Mouse (Mus musculus) liver, embryonic 15.5 days (tissue): ENCODE results near the gene Prkab1. TPM values are rescaled to one million over a fixed set of nuclear protein-coding genes. Genes with fewer than 3 reads are reported as not detected.

Experiments used
- ATAC-seq: fragments of 200-750 bp; cut with Nextera tagmentation; 2 replicates; pipeline ENCODE4 v1.8.0; 2017; ENCODE audit warnings: moderate number of reproducible peaks, mild to moderate bottlenecking, moderate library complexity; ENCODE audit not compliant: insufficient read depth
- H3K27ac ChIP-seq: fragments of 300-500 bp; sonication (generic); replicated peaks from 2 replicates; pipeline ENCODE4 v1.5.1; 2015; ENCODE audit warnings: mild to moderate bottlenecking, inconsistent platforms
- H3K27me3 ChIP-seq: fragments of 300-500 bp; sonication (generic); 2 replicates; pipeline ENCODE4 v1.6.1; 2015; ENCODE audit warnings: mild to moderate bottlenecking, inconsistent platforms
- H3K36me3 ChIP-seq: fragments of 300-500 bp; sonication (generic); replicated peaks from 2 replicates; pipeline ENCODE4 v1.6.1; 2015; ENCODE audit warnings: moderate library complexity, mild to moderate bottlenecking, inconsistent platforms
- H3K4me1 ChIP-seq: fragments of 300-500 bp; sonication (generic); replicated peaks from 2 replicates; pipeline ENCODE4 v1.6.1; 2015; ENCODE audit warnings: inconsistent platforms
- H3K4me2 ChIP-seq: fragments of 300-500 bp; sonication (generic); 2 replicates; pipeline ENCODE4 v1.6.1; 2015; ENCODE audit warnings: moderate library complexity, mild to moderate bottlenecking, inconsistent platforms
- H3K4me3 ChIP-seq: fragments of 300-500 bp; sonication (generic); replicated peaks from 2 replicates; pipeline ENCODE4 v1.5.1; 2015; ENCODE audit warnings: mild to moderate bottlenecking, inconsistent platforms
- H3K9ac ChIP-seq: fragments of 300-500 bp; sonication (generic); 2 replicates; pipeline ENCODE4 v1.6.1; 2015; ENCODE audit warnings: moderate library complexity, mild to moderate bottlenecking, inconsistent platforms
- H3K9me3 ChIP-seq: fragments of 300-500 bp; sonication (generic); replicated peaks from 2 replicates; pipeline ENCODE4 v1.6.1; 2016; ENCODE audit warnings: inconsistent platforms
- WGBS: fragments of 180-500 bp; shearing (Covaris S2); methylation state at CpG from one replicate; pipeline ENCODE4 v1.1.7; 2015; ENCODE audit warnings: mixed read lengths; ENCODE audit not compliant: insufficient replicate concordance; 5-methylcytosine and 5-hydroxymethylcytosine counted together
- polyA plus RNA-seq: library from polyadenylated mRNA; unstranded; fragments of >200 nt; fragmentation: Nextera tagmentation; extraction: Ambion mirVana; gene quantifications from 2 replicates; pipeline ENCODE4 v1.2.1, GENCODE M21; 2015

Prkab1 gene
- polyA plus RNA-seq, 1 experiment from 2014 or later = 89.4 TPM

DNA sequence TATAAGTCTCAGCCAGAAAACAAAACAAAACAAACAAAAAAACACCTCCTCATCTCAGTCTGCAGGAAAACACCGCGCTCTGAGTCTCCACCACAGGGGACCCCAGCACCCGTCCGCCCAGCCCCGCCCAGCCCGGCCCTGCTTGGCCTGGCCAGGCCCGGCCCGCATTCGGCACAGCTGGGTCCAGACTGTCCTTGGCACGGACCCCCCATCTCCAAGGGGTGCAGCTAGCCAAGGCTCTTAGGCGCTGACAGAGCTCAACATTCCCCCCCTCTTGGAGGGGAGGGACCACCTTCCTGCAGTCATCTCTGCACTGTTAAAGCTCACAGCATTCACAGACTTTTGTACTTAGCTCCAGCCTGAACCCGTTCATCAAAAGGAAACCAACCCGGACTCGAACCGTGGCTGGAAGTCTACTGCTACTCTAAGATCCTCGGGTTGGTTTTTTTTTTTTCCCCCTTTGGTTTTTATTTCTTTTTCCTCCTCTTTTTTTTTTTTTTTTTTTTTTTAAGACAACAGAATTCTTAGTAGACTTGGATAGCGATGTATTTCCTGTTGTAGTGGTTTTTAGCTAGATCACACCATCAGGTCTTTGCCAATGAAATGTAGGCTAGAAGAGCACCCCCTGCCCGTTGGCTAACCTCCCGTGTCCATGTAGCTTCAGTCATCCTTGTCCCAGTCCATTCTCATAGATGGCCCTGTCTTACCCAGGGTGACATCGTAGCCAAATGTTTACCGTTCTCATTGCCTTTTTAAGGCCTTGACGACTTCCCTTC lies 17.8 kb downstream of the Prkab1 start:
- Histone ChIP-seq H3K27ac (no peak overlapping the region), H3K4me3 (no peak overlapping the region), H3K36me3 (peaks cover 74% of the 10 kb centered on the region), H3K9me3 (no peaks in the 10 kb centered on the region), H3K4me2 (no peak overlapping the region), H3K9ac (no peak overlapping the region), H3K4me1 (peaks cover 29% of the 10 kb centered on the region), H3K27me3 (no peaks in the 10 kb centered on the region)
- 83% methylated on average over 22 of the region's 22 CpGs for WGBS
- no peak for ATAC-seq

DNA sequence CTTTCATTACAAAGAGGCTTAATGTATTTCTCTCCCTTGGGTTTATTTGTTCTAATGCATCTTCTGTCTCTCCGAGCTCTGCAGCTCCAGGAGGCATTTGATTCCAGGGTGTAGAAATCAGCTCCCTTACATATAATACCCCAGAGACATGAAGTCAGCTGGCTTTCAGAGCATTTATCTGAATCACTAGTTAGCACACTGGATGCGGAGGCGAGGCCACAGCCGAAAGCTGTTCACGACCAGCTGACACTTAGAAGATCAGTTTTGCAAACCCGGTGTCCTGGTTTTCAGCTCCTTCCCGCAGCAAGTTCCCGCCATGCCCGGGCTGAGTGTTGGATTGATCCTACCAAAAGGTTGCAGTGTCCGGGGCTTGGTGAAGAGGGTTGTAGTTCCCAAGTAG lies 20.0 kb downstream of the Prkab1 start:
- no peak overlapping the region for H3K4me3 ChIP-seq
- ATAC-seq = no peak
- no peaks in the 10 kb centered on the region for H3K27me3 ChIP-seq
- H3K4me1 ChIP-seq = peaks cover 15% of the 10 kb centered on the region
- WGBS = 90% methylated on average over 10 of the region's 10 CpGs
- no peak overlapping the region for H3K9ac ChIP-seq
- no peak overlapping the region for H3K27ac ChIP-seq
- H3K9me3 ChIP-seq = no peaks in the 10 kb centered on the region
- no peak overlapping the region for H3K4me2 ChIP-seq
- peaks cover 96% of the 10 kb centered on the region for H3K36me3 ChIP-seq

DNA sequence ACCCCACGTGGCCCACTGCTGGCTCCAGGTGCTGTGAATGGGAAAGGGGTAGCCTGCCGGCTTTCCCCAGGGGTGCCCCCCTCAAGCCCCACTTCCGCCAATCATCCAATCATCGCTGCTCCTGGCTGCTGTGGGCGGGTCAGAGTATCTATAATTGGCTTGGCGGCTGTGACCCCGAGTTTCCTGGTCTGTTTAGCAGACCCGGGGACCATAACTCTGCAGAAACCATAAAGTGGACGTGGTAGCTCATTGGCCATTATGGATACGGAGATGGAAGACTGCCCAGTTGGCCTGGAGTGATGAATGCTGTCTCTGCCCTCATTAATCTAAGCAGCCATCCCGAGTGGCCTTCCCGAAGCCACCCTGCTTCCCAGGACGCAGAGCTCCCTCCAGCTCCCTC lies 20.5 kb downstream of the Prkab1 start:
- ATAC-seq = no peak
- Histone ChIP-seq H3K4me1 (peaks cover 10% of the 10 kb centered on the region; the same call in 1 of the 2 replicates), H3K9ac (no peak overlapping the region), H3K4me3 (no peak overlapping the region), H3K27me3 (no peaks in the 10 kb centered on the region), H3K9me3 (no peaks in the 10 kb centered on the region), H3K27ac (no peak overlapping the region), H3K4me2 (no peak overlapping the region), H3K36me3 (peaks cover 96% of the 10 kb centered on the region)
- 73% methylated on average over 13 of the region's 13 CpGs for WGBS

DNA sequence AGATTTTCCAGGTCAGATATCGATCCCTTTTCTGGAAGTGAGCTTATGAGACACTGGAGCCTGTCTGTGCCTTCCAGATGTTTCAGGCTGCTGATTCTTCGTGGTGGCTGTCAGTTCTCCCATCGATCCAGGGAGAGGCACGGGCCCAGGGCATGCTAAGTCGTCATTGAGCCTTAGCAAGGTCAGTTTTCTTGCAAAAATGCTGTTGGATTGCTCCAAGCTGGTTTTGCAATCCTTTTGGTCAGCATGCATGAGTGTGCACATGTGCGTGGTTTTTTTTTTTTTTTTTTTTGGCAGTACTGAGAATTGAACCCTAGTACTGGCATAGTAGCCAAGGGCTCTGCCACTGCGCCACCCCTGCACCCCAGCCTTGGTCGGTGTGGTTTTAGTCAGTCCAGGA lies 21.2 kb downstream of the Prkab1 start:
- H3K4me1 ChIP-seq = peaks cover 10% of the 10 kb centered on the region; the same call in 1 of the 2 replicates
- H3K9ac ChIP-seq = no peak overlapping the region
- no peaks in the 10 kb centered on the region for H3K27me3 ChIP-seq
- H3K27ac ChIP-seq = no peak overlapping the region
- peaks cover 93% of the 10 kb centered on the region for H3K36me3 ChIP-seq
- no peak for ATAC-seq
- H3K4me3 ChIP-seq = no peak overlapping the region
- no peak overlapping the region for H3K4me2 ChIP-seq
- WGBS = 81% methylated on average over 8 of the region's 8 CpGs
- H3K9me3 ChIP-seq = no peaks in the 10 kb centered on the region

DNA sequence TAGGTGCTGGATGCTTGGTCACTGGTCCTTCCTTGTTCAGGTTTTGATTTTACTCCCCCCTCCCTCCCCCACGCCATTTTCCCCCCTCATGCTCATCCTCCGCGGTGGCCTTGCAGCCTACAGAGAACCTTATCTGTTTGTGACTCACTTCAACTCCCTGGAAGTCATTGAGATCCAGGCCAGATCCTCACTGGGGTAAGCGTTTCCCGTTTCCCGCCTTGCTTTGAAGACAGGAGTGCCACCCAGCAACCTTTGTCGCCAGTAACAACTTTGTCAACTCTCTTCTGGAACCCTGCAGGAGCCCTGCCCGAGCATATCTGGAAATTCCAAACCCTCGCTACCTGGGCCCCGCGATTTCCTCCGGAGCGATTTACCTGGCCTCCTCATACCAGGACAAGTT lies 26.9 kb downstream of the Prkab1 start:
- no peak for ATAC-seq
- Histone ChIP-seq H3K27me3 (no peaks in the 10 kb centered on the region), H3K9ac (no peak overlapping the region), H3K4me3 (no peak overlapping the region), H3K4me2 (no peak overlapping the region), H3K4me1 (no peaks in the 10 kb centered on the region), H3K36me3 (peaks cover 94% of the 10 kb centered on the region), H3K9me3 (no peaks in the 10 kb centered on the region), H3K27ac (no peak overlapping the region)
- WGBS = 79% methylated on average over 13 of the region's 13 CpGs

- Histone ChIP-seq H3K27me3 (no peaks in the 10 kb centered on the region), H3K4me2 (no peak overlapping the region), H3K9ac (no peak overlapping the region), H3K4me1 (no peaks in the 10 kb centered on the region), H3K4me3 (no peak overlapping the region), H3K36me3 (peaks cover 95% of the 10 kb centered on the region), H3K9me3 (no peaks in the 10 kb centered on the region), H3K27ac (no peak overlapping the region)
- 95% methylated on average over 15 of the region's 15 CpGs for WGBS
- ATAC-seq = no peak
These were observed 30.2 kb downstream of the Prkab1 start for GRCm38 (mm10) chr5:115994101-115994500.

- no peaks in the 10 kb centered on the region for H3K4me1 ChIP-seq
- H3K36me3 ChIP-seq = peaks cover 100% of the 10 kb centered on the region
- no peaks in the 10 kb centered on the region for H3K27me3 ChIP-seq
- no peak overlapping the region for H3K4me2 ChIP-seq
- no peak overlapping the region for H3K9ac ChIP-seq
- no peak overlapping the region for H3K4me3 ChIP-seq
- H3K27ac ChIP-seq = no peak overlapping the region
- ATAC-seq = no peak
- WGBS = 91% methylated on average over 11 of the region's 11 CpGs
- no peaks in the 10 kb centered on the region for H3K9me3 ChIP-seq
These were observed 32.6 kb downstream of the Prkab1 start for GRCm38 (mm10) chr5:115991717-115992116.

DNA sequence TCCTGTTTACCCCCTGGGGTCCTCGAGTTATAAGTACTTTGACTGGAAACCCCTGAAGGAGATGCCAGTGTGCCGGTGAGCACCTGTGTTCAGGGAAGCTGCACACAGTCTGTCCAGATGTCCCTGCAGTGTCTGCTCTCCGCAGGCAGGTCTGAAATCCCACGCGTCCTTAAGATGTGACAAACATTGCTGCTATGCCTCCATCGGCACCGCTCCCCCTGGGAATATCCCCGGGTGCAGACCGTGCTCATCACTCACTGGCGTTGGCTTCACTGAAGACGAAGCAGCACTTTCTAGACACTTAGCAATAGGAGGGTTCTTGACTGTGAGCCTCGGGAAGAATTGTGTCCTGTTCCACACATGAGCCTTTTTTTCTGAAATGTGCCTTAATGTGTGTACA lies 37.0 kb downstream of the Prkab1 start:
- Histone ChIP-seq H3K36me3 (peaks cover 100% of the 10 kb centered on the region), H3K4me3 (no peak overlapping the region), H3K4me2 (no peak overlapping the region), H3K27ac (no peak overlapping the region), H3K27me3 (no peaks in the 10 kb centered on the region), H3K4me1 (no peaks in the 10 kb centered on the region), H3K9ac (no peak overlapping the region), H3K9me3 (no peaks in the 10 kb centered on the region)
- ATAC-seq = no peak
- 89% methylated on average over 12 of the region's 12 CpGs for WGBS

GRCm38 (mm10) chr5:115985101-115985500 lies 39.2 kb downstream of the Prkab1 start:
- H3K36me3 ChIP-seq = peaks cover 99% of the 10 kb centered on the region
- 93% methylated on average over 11 of the region's 11 CpGs for WGBS

GRCm38 (mm10) chr5:115984392-115984791 lies 39.9 kb downstream of the Prkab1 start:
- no peaks in the 10 kb centered on the region for H3K4me1 ChIP-seq
- H3K36me3 ChIP-seq = peaks cover 99% of the 10 kb centered on the region
- 90% methylated on average over 6 of the region's 6 CpGs for WGBS
- no peak overlapping the region for H3K4me3 ChIP-seq
- no peak overlapping the region for H3K4me2 ChIP-seq
- no peak overlapping the region for H3K27ac ChIP-seq
- H3K9me3 ChIP-seq = no peaks in the 10 kb centered on the region
- no peak for ATAC-seq
- no peak overlapping the region for H3K9ac ChIP-seq
- H3K27me3 ChIP-seq = no peaks in the 10 kb centered on the region

More at GRCm38 (mm10) chr5:115985101-115985500, 39.2 kb downstream of the Prkab1 start:
- H3K4me3 ChIP-seq = no peak overlapping the region
- no peak for ATAC-seq
- no peaks in the 10 kb centered on the region for H3K9me3 ChIP-seq
- H3K9ac ChIP-seq = no peak overlapping the region
- no peak overlapping the region for H3K4me2 ChIP-seq
- no peak overlapping the region for H3K27ac ChIP-seq
- H3K4me1 ChIP-seq = no peaks in the 10 kb centered on the region
- H3K27me3 ChIP-seq = no peaks in the 10 kb centered on the region

- H3K27me3 ChIP-seq = no peaks in the 10 kb centered on the region
- peaks cover 7% of the 10 kb centered on the region; the same call in 1 of the 2 replicates for H3K4me1 ChIP-seq
- WGBS = 84% methylated on average over 7 of the region's 7 CpGs
- no peak for ATAC-seq
- no peaks in the 10 kb centered on the region for H3K9me3 ChIP-seq
- H3K4me3 ChIP-seq = no peak overlapping the region
- no peak overlapping the region for H3K9ac ChIP-seq
- H3K4me2 ChIP-seq = no peak overlapping the region
- H3K27ac ChIP-seq = no peak overlapping the region
- peaks cover 99% of the 10 kb centered on the region for H3K36me3 ChIP-seq
These were observed 41.5 kb downstream of the Prkab1 start for GRCm38 (mm10) chr5:115982671-115983373.
